Mouse (Mus musculus): ENCODE data around the gene Hmox1.

Gene Hmox1

GRCm38 (mm10) chr8:75088989-75089881 lies 4.2 kb upstream of the Hmox1 start:
- peak; percentile 95 for DNase-seq (ENCODE audit: low read depth)

DNA sequence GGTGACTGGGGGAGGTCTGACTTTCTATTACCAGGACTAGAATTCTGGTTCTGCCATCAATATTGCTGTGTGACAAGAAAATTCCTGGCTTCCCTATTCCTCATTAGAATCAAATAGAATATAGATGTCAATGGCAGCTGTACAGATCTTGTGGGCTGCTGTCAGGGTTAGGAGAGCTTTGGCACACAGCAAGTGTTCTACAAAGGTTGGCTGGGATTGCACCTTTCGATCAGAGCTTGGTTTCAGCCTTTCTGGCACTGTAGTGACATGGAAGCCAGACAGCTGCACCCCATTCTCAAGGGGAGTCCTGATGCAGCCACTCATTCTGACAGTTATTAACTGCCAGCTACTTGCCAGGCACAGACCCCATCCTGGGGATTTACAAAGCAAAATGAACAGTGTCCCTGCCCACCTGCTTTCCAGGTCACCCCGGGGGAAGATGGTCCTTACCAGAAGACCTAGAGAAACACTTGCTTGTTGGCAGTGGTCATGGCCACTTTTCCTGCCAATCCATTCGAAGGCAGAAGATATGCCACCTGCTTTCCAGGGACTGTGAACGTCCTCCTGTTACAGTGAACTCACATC lies 2.5 kb upstream of the Hmox1 start:
- DNase-seq (ENCODE audit: low read depth) = no peak

DNA sequence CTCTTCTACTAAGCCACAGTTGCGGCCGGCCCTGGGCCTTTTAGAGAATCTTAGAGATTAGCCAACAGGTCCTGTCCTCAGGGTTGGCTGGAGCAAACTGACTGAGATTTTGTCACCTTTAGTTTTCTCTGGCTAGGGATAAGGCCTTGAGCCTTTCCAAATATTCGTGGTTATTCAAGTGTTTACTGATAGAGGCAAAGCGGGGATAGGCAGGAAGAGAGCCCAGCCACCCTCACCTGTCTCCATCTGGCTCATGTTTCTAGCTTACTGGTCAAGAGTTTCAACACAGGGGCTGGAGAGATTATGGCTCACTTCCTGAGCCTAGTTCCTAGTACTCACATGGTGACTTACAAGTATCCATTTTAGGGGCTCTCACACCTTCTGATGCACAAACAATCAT lies 9.5 kb downstream of the Hmox1 start:
- DNase-seq (ENCODE audit: low read depth) = no peak

DNA sequence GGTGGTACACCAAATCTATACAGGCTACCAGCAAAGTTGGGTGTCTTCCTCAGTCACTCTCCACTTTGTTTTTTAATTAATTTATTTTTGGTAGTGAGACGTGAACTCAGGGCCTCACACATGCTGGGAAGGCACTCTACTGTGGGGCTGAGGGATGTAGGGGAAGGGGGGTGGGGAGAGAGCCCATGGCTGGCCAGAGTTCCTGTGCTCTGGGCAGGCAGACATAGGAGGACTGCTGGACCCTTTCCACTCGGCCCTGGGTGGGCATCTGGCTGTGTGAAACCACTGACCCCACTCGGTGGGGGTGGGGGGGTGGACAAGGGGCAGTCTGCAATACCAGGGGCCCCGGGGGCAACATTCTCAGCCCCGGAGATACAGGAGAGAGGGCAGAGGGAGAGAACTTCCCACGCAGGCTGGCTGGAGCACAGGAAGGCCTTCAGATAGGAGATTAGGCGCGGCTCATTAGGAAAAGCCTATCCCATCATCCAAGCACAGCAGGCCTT lies 10.0 kb downstream of the Hmox1 start:
- DNase-seq (ENCODE audit: low read depth) = no peak

DNA sequence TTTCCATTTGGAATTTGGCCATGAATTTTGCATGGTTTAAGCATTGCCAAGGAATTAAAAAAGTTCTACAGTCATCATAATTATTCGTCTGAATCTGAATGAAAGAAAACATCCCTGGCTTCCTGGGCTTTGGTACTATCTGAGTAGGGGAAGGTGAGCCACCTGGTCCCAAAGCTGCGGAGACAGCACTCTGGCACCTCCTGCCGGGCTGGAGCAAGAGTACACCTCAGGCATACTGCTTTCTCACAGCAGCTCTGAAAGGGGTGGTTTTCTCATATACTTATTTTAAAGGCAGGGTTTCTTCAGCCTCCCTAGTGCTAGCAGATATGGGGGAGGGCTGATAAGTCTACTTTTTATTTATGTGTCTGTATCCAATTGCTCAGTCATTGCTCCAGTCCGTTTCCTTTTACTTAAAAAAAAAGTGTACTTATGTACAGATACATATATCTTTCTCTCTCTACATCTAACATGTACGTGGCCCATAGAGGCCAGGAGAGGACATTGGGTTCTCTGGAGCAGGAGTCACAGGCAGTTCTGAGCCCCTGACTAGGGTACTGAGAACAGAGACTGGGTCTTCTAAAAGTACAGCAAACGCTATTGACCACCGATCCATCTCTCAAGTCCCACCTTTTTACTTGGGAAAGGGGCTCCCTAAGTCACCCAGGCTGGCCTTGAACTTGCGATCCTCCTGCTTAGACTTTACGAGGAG lies 15.3 kb downstream of the Hmox1 start:
- peak; percentile 91 for DNase-seq (ENCODE audit: low read depth)

GRCm38 (mm10) chr8:75109236-75109967 lies 16.0 kb downstream of the Hmox1 start, which contains the start of gene Mcm5:
Gene Mcm5, plus strand, starts transcription at chr8:75109569.
- peak; percentile 100 for DNase-seq (ENCODE audit: low read depth)

DNA sequence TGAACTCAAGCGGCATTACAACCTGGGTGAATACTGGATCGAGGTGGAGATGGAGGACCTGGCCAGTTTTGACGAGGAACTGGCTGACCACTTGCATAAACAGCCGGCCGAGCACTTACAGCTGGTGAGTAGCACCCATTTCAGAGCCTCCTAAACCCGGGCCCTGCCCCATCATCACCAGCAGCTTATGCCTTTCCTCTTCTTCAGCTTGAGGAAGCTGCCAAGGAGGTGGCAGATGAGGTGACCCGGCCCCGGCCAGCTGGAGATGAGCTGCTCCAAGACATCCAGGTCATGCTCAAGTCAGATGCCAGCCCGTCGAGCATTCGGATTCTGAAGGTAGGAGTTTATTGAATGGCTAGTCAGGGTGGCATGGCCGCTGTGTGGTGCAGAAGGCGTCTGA lies 16.7 kb downstream of the Hmox1 start:
- no peak for DNase-seq (ENCODE audit: low read depth)

DNA sequence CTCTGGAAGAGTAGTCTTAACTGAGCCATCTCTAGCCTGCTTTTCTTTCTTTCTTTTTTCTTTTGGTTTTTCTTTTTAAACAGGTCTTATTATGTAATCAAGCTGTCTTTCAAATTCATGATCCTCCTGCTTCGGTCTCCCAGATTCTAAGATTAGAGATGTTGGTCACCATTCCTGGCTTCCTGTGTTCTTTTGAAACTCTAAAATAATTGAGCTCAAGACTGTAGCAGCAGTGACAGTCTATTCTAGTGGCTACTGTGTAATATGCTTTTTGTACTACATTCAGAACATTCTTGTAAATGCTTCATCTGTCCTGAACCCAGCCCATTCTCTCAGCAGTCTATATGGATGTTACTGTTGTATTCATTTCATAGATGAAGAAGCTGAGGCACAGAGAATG lies 25.1 kb downstream of the Hmox1 start:
- DNase-seq (ENCODE audit: low read depth) = no peak

GRCm38 (mm10) chr8:75119287-75119686 lies 25.9 kb downstream of the Hmox1 start:
- DNase-seq (ENCODE audit: low read depth) = no peak

- no peak for DNase-seq (ENCODE audit: low read depth)
These were observed 26.3 kb downstream of the Hmox1 start for GRCm38 (mm10) chr8:75119747-75120146.

DNA sequence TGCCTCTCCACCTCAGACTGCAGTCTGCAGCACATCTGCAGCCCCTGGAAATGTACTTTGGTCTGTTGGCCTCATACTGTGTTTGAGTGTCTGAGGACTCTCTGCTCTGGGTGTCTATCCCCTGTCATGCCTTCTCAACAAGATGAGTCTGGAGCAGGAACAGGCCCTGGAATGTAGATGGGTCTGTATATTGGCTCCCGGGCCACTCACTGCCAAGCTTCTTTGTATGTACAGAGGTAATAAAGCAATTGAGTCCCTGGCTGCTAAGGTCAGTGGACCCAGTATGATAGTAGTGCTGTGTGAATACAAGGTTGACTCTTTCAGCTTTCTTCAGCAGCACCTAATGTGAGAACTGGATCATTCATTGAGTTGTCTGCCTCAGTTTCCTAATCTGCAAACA lies 34.0 kb downstream of the Hmox1 start:
- DNase-seq (ENCODE audit: low read depth) = no peak

- DNase-seq (ENCODE audit: low read depth) = peak; percentile 68
These were observed 39.1 kb downstream of the Hmox1 start for GRCm38 (mm10) chr8:75132485-75132884.

- DNase-seq (ENCODE audit: low read depth) = no peak
These were observed 40.0 kb downstream of the Hmox1 start for GRCm38 (mm10) chr8:75133399-75133798.

DNA sequence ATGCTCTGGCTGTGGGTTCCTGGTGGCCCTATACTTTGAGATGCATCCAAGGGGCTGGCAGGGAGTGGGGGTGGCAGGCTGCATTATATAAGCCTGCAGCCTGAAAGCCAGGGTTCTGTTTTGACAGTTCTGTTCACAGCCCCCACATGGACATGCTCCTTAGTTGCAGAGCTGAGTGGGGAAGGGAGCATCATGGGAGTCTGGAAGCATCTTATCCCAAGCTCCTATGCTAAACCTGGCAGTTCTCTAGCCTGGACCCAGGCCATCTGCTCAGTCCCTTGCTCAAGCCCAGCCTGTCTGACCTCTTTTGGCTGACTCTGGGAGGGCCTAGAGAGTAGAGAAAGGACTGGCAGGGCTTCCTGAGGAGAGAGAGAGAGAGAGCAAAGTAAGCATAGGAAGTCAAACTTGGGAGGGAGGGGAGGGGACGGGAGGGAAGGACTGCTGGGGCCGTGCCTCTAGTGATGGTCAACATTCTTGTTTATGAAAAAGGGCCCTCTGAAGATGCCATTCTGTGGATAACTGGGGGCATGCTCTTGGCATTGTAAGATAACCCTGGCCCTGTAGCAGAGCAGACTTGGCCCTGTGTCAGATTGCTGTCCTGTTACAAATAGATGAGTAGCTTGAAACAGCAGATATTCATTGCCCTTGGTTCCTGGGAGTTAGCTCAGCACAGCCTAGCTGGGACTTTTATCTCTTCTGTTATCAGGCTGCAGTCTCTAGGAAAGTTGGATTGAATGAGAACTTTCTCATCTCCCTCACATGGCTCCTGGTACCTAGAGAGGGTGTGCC lies 41.4 kb downstream of the Hmox1 start:
- peak; percentile 41 for DNase-seq (ENCODE audit: low read depth)

DNA sequence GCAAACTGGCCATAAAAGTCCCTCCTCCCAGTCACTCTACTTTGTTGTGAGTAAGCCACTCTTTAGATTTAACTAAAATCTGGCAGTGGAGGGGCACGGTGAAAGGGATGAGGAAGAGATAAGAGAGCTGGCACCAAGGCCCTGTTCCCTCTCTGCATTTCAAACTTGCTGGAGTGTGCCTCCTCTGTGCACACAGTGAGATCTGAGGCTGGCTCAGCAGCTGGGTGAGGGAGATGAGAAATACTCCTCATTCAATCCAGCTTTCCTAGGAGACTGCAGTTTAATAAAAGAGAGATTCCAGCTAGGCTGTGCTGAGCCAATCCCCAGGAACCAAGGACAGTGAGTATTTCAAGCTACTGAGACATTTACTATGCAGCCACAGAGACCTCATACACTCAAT lies 42.3 kb downstream of the Hmox1 start:
- no peak for DNase-seq (ENCODE audit: low read depth)

DNA sequence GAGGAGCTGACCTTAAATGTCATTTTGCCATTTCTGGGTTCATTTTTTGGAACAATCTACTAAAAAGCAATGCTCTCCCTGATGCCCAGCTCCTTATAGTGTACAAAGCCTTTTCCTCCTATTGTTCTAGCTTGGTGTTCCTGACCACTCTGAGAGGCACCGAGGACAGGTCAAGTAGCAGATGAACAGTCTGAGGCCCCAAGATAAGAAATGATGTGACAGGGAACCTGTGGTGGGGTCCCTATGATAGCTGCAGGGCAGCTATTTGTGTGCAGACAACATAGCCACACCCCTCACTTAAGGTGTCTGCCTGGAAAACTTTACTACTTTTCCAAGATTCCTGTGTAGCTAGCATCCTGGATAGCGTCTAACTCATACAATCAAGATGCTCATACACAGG lies 42.8 kb downstream of the Hmox1 start:
- DNase-seq (ENCODE audit: low read depth) = no peak

GRCm38 (mm10) chr8:75137536-75137935 lies 44.1 kb downstream of the Hmox1 start:
- DNase-seq (ENCODE audit: low read depth) = no peak

All from NIH3T3 (cell line).